Mouse (Mus musculus) cerebellum, adult 18-20 months (tissue): ENCODE data around the gene Mtfr2.

Source experiments
- DNase-seq, 2 experiments: peaks; one replicate each; pipeline ENCODE4 v3.0.0; 2021

Mtfr2 gene

GRCm38 (mm10) chr10:20379071-20379735, 31.6 kb downstream of the Mtfr2 start:
- no peak for DNase-seq

- DNase-seq = peak in 1 of 2 experiments; percentile 12
Observed at GRCm38 (mm10) chr10:20380798-20381197, 33.2 kb downstream of the Mtfr2 start.

GRCm38 (mm10) chr10:20381352-20381751, 33.8 kb downstream of the Mtfr2 start:
- DNase-seq = no peak

- DNase-seq = no peak
Observed at GRCm38 (mm10) chr10:20382807-20383419, 35.3 kb downstream of the Mtfr2 start.

- DNase-seq = no peak
Observed at GRCm38 (mm10) chr10:20390568-20390967, 43.0 kb downstream of the Mtfr2 start.

GRCm38 (mm10) chr10:20394815-20395214, 47.2 kb downstream of the Mtfr2 start:
- DNase-seq = no peak

- DNase-seq = no peak
Observed at GRCm38 (mm10) chr10:20395778-20396177, 48.2 kb downstream of the Mtfr2 start.

- DNase-seq = no peak
Observed at GRCm38 (mm10) chr10:20398224-20398623, 50.7 kb downstream of the Mtfr2 start.

GRCm38 (mm10) chr10:20398641-20399390, 51.2 kb downstream of the Mtfr2 start:
- no peak for DNase-seq

- no peak for DNase-seq
Observed at GRCm38 (mm10) chr10:20400406-20400805, 52.8 kb downstream of the Mtfr2 start.

GRCm38 (mm10) chr10:20402941-20403340, 55.4 kb downstream of the Mtfr2 start:
- DNase-seq = no peak

GRCm38 (mm10) chr10:20405471-20405870, 57.9 kb downstream of the Mtfr2 start:
- DNase-seq = peak in 1 of 2 experiments; percentile 6

- no peak for DNase-seq
Observed at GRCm38 (mm10) chr10:20408336-20408735, 60.8 kb downstream of the Mtfr2 start.

- DNase-seq = no peak
Observed at GRCm38 (mm10) chr10:20409181-20409580, 61.6 kb downstream of the Mtfr2 start.
